Mouse (Mus musculus) adrenal gland, postnatal 25 days (tissue): ENCODE data around the gene Rock2. TPM values are rescaled to one million over a fixed set of nuclear protein-coding genes. Genes with fewer than 3 reads are reported as not detected.

Experiments used
- DNase-seq: peaks from one replicate; pipeline ENCODE4 v3.0.0; 2021; ENCODE audit warnings: mixed read lengths
- long read RNA-seq: library from polyadenylated mRNA; stranded (forward); transcript quantifications from one replicate; pipeline ENCODE4 v2.0.0, GENCODE M21; 2021
- total RNA-seq: library from RNA; stranded (reverse); gene quantifications from 2 replicates; pipeline ENCODE4 v1.2.3, GENCODE M21; 2021

Gene Rock2
- 82.9 and 88.5 TPM in 2 replicates for total RNA-seq
- long read RNA-seq, partial matches to known transcripts, result 9 of 12 reads
- long read RNA-seq, other reads (novel, unspliced or antisense), result 3 of 12 reads

GRCm38 (mm10) chr12:16894396-16895220, at the start of gene Rock2:
TSS of gene Rock2 (plus strand) at chr12:16894895.
- peak; percentile 91 for DNase-seq

DNA sequence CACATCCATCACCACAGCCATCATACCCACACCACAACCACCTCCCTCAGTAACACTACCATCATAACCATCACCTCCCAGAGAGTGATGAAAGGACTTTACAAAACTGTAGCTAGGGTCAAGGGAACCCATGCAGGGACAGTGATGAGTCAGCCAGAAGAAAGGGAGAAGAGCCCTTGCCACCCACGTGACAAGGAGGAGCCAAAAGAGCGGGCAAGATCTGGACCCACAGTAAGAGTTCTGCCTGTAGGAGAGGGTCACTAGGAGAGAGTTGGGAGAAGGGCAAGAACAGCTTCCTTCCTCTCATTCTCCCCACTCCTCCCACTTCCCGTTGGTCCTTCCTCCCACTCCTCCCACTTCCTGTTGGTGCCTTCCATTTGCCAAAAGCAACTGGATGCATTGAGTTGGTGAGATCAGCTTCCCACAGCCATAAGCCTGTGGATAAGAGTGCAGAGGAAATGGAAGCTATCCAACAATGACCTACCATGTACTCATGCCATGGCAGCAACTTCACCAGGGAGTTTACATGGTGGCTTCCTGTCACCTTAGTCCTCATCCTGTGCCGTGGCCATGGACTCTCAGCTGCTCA, 47.4 kb upstream of the Rock2 start:
- DNase-seq, result no peak

DNA sequence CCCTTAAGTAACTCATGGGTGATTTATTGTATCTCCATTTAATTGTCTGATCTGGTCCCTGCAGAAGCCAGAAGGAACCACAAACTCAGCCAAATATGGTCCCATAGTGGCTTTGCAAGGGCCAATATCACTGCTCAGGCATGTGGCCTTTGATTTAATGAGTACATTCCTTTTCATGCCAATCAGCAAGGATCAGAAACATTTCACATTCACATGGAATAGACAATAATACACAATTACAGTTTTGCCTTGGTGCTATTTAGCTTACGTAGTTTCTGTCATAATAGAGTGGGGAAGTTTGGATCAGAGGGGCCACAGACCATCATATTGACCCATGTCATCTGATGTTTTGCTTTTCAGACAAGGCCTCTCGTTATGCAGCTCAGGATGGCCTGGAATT, 46.2 kb upstream of the Rock2 start:
- no peak for DNase-seq

- no peak for DNase-seq
Measured at GRCm38 (mm10) chr12:16849821-16850220, 44.9 kb upstream of the Rock2 start.

DNA sequence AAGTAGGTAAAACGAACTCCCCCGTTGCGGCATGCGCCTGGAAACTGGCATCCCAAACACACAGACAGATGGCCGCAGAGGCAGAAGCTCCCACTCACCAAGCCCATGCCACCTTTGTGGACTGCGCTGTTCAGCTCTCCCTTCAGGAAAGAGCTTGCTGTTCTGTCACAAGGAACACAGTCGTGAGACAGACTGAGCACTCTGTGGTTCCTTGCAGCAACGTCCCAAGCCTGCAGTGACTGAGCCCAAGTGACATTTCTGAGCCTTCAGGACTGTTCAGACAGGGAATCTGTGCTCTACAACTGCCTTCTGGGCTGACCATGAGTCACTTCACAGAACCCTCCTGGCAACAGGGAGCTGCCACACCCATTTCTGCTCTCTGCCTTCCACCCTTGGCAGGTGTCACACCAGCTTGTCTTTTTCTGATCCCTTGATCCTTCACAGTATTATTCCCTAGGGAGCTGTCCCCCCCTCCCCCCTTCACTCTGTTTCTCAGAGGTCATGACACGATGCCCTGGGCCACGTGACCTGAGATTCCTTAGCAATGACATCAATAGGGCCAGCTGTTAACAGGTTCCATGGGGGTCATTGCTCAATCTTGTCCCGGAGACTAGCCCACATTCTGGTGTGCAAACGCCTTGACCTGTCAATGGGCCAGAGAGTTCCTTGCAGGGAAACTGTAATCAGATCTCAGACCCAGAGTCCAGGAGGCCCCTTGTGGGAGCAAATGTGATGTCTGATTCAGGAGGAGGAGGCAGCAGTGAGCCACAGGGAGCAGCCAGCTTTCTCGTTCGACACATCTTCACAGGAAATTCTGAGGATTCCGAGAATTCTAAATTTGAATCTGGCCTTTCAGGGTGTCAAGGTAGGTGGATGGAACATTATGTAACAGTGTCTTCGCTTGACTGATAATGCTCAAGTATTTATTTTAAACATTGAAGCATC, 44.0 kb upstream of the Rock2 start:
- peak; percentile 42 for DNase-seq

DNA sequence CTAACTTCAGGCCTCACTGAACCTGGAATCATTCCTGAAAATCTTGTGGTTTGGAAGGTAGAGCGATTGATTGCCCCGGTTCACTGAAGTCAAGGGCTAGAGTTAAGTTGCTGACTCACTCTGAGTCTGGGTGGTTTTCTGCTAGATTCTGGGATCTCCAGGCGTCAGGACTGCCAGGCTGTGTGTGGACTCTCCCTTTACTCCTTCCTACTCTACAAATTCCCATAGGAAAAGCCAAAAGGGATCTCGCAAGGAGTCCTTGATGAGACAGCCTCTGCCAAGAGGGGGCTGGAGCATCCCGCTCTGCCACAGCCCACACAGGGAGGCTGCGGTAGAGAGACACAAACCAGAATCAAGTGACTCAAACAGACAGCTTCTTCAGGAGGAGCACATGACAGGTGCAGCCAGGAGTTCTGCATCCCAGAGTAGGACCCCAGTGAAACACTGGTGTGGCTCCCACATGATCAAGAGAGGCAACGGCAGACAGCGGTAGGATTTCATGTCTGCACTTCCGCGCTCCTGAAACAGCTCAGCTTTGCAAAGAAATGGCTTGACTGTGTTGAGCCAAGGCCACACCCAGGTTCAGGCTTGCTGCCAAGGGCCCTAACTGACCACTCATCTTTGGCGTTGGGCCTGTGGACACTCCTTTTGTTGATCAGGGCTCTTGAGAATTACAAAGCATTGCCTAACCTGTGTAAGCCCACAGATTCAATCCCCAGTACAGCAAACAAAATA, 41.1 kb upstream of the Rock2 start:
- DNase-seq, result peak; percentile 88

- DNase-seq, result no peak
Measured at GRCm38 (mm10) chr12:16855632-16856305, 38.9 kb upstream of the Rock2 start.

DNA sequence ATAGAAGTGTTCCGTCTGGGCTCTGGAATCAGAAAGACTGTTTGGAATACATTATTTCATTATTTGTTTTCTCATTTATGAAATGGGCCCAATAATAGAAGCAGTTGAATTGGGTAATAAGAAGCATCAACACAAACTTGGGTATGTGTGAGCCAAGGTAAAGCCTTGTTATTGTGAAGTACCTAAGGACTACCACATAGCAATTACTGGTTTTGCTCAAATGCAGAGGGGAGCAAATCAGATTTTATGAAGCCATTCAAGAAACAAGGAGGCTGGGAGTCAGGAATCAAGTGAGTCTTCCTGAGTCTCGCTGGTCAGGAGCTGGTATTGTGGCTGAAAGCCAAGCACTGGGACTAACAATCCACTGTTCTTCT, 38.4 kb upstream of the Rock2 start:
- no peak for DNase-seq

- no peak for DNase-seq
Measured at GRCm38 (mm10) chr12:16858081-16858480, 36.6 kb upstream of the Rock2 start.

DNA sequence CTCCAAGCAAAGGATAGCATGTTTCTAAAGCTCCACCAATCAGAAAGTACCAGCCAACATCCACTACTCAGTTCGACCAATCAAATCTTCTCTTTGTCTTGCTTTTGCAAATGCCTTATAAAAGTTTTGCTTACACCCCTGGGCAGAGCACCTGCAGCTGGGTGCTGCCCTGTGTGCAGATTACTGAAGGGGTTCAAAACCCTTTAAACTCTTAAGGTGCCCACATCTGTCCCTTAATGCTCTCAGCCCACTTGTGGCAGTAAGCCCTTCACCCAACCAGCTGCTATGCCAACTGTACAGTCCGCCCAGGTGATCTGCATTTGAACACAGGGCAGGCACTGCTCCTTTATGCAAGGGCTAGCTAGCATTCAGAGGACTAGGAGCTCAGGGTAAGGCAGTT, 34.9 kb upstream of the Rock2 start:
- no peak for DNase-seq

DNA sequence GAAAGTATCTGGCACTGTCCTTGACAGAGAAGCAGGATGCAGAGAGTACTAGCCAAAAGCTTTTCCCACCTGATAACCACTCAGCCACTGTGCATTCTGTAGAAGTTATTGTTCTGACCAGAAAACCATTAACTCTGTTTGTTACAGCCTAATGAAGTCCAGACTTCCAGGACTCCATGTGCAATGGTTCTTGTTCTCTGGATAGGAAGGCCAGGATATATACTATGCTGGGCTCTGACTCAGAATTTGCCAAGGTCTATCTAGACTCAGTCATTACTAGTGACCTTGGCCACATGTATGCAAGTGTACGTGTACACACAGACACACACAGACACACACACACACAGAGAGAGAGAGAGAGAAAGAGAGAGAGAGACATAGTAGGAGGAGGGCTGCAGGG, 34.2 kb upstream of the Rock2 start:
- no peak for DNase-seq

GRCm38 (mm10) chr12:16860961-16861360, 33.7 kb upstream of the Rock2 start:
- DNase-seq, result no peak

- DNase-seq, result no peak
Measured at GRCm38 (mm10) chr12:16864477-16864876, 30.2 kb upstream of the Rock2 start.

GRCm38 (mm10) chr12:16865871-16866270, 28.8 kb upstream of the Rock2 start:
- no peak for DNase-seq

DNA sequence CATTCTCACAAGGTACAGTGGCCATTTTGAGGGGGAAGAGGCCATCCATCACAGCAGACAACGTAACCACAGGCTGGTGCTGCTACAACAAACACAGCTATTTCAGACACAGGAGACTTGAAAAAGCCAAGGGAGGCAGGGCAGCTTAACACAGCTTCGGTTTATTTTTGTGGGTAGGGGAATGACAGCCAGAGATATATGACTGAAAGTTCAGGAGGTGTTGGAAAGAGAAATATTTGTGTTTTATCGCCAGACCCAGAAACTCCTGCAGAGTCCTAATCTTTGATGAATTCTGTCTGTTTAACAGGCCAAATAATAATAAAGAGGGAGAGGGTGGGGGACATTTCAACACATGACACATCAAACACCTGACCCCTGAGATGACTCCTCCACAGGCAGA, 28.2 kb upstream of the Rock2 start:
- DNase-seq, result no peak

DNA sequence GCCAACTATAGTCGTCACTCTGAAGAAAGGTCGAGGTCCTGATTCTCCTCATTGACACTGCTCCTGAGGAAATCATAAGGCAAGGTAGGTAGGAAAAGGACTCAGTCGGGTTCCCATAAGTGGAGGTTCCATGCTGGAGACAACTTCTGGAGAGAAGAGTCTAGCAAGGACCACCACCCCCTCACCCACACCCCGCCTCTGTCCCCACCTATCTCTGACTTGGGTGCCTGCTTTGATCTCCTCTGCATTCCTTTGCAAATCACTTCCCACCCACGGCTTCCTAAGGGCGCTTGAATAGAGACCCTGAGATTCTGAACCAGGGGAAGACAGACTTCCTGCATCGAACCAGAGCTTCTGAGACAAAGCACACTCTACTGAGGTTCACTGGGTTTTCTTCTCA, 27.4 kb upstream of the Rock2 start:
- no peak for DNase-seq

GRCm38 (mm10) chr12:16868618-16869017, 26.1 kb upstream of the Rock2 start:
- DNase-seq, result no peak

- no peak for DNase-seq
Measured at GRCm38 (mm10) chr12:16869091-16869778, 25.5 kb upstream of the Rock2 start.

- DNase-seq, result no peak
Measured at GRCm38 (mm10) chr12:16869870-16870404, 24.8 kb upstream of the Rock2 start.

DNA sequence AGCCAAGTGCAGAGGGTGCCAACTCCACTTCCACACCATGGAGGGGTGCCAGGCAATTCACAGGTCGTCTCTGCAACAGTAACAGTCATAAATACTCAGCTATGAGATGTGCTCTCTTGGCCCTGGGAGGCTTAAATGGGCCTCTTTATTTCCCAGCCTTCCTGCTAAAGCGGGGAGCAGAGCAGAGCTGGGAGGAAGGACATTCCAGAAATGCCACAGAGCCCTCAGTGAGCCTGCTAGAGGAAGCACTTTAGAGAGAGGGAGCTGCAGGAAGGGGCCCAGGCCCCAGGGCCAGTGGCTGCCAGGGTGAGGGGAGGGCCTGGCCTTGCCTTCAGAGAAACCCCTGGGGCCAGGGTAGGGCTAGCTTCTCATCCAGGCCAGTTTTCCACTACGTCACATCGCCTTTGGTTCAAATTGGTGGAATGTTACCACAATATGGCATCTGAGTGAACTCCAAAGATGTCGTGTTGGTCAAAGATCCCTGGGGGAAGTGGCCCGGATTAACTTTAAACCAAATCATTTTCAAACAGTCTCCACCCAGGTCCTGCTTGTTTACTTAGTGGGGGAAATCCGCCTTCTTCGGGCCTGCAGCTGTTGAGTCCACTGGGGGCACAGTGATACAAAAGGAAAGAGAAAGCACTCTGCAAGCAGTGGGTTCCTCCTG, 24.2 kb upstream of the Rock2 start:
- DNase-seq, result peak; percentile 50
